Mouse (Mus musculus): ENCODE measurements around the gene Olfr1471. TPM values are rescaled to one million over a fixed set of nuclear protein-coding genes. Genes with fewer than 3 reads are reported as not detected.
"Not testable (repeated sequence)": the region's sequence is repeated elsewhere in the genome, so short reads cannot be mapped to it uniquely, and the experiment has no call there.

Olfr1471 gene
- polyA plus RNA-seq (2014; fragmentation: Nextera tagmentation; extraction: Ambion mirVana) = not detected in 2 replicates

DNA sequence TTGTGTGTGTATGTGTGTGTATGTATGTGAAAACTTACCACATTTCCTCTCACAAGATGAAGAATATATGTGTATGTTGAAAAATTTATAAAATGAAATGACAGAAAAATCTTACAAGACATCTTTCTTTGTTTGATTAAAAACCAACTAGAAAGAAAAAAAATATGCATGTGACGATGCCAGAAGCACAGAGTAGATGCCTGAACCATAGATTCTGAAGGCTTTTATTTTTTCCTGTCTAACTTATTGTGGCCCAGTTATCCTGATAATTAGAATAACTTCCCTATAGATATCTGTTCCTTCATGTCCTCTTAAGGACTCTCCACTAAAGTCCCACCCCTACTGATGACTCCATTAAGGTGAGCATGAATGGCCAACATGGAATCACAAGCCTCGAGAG, at the start of gene Olfr1471:
Olfr1471 (plus strand) TSS at position 301 of the 400 bp plus-strand sequence.
- H3K36me3 ChIP-seq (ENCODE audit: control insufficient read depth, insufficient read depth, low read length); H3K4me1 ChIP-seq (ENCODE audit: control insufficient read depth, insufficient read depth, low read length); ATAC-seq (ENCODE audit: low FRiP score, low TSS enrichment); H3K4me3 ChIP-seq (ENCODE audit: low read length); H3K9ac ChIP-seq (ENCODE audit: low read depth, low read length); H3K27me3 ChIP-seq (ENCODE audit: control insufficient read depth, insufficient read depth, low read length); H3K27ac ChIP-seq (ENCODE audit: low read depth, low read length); H3K9me3 ChIP-seq (ENCODE audit: control insufficient read depth, low read length); H3K4me2 ChIP-seq (replicated peaks; ENCODE audit: low read depth, low read length): not testable (repeated sequence)
- WGBS = 69% methylated on average over 2 of the region's 2 CpGs

DNA sequence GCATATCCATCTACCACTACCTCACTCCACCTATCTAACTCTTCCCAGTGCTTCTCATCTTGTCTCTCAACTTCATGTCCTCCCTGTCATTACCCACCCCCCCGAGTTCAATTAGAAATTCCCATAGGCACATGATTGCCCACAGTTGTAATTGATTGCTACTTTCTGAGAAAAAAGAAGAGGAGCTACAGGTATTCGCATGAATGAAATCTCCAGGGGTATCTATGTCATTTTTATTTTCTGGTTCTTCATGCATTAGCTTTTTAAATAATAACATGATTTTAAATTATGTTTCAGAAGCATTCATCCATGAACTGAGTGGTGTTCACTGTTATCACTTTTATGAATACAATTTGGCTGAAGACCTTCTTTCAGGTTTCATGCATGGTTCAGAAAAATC, 35.7 kb upstream of the Olfr1471 start, which contains the start of gene Olfr1469:
Olfr1469 (plus strand) TSS at position 301 of the 400 bp plus-strand sequence.
- H3K27ac ChIP-seq (ENCODE audit: low read depth, low read length) = no peak within 1 kb of the TSS
- H3K4me2 ChIP-seq (replicated peaks; ENCODE audit: low read depth, low read length) = no peak within 1 kb of the TSS
- ATAC-seq (ENCODE audit: low FRiP score, low TSS enrichment) = no peak
- 84% methylated on average over 2 of the region's 2 CpGs for WGBS
- no peaks in the 10 kb centered on the region for H3K9me3 ChIP-seq (ENCODE audit: control insufficient read depth, low read length)
- H3K27me3 ChIP-seq (ENCODE audit: control insufficient read depth, insufficient read depth, low read length) = no peaks in the 10 kb centered on the region
- no peaks in the 10 kb centered on the region for H3K4me1 ChIP-seq (ENCODE audit: control insufficient read depth, insufficient read depth, low read length)
- H3K9ac ChIP-seq (ENCODE audit: low read depth, low read length) = no peak within 1 kb of the TSS
- H3K36me3 ChIP-seq (ENCODE audit: control insufficient read depth, insufficient read depth, low read length) = no peaks in the 10 kb centered on the region
- no peak within 1 kb of the TSS for H3K4me3 ChIP-seq (ENCODE audit: low read length)

- H3K4me2 ChIP-seq (replicated peaks; ENCODE audit: low read depth, low read length) = no peak within 1 kb of the TSS
- ATAC-seq (ENCODE audit: low FRiP score, low TSS enrichment) = no peak
- no peak within 1 kb of the TSS for H3K4me3 ChIP-seq (ENCODE audit: low read length)
- H3K27ac ChIP-seq (ENCODE audit: low read depth, low read length) = no peak within 1 kb of the TSS
- no peaks in the 10 kb centered on the region for H3K27me3 ChIP-seq (ENCODE audit: control insufficient read depth, insufficient read depth, low read length)
- no peaks in the 10 kb centered on the region for H3K36me3 ChIP-seq (ENCODE audit: control insufficient read depth, insufficient read depth, low read length)
- H3K4me1 ChIP-seq (ENCODE audit: control insufficient read depth, insufficient read depth, low read length) = no peaks in the 10 kb centered on the region
- H3K9me3 ChIP-seq (ENCODE audit: control insufficient read depth, low read length) = no peaks in the 10 kb centered on the region
- no peak within 1 kb of the TSS for H3K9ac ChIP-seq (ENCODE audit: low read depth, low read length)
- WGBS = 71% methylated on average over 1 of the region's 1 CpGs
Measured at GRCm38 (mm10) chr19:13455986-13456385, 12.8 kb downstream of the Olfr1471 start, which contains the start of gene Olfr1472. Gene Olfr1472 (minus strand): TSS chr19:13456086.

DNA sequence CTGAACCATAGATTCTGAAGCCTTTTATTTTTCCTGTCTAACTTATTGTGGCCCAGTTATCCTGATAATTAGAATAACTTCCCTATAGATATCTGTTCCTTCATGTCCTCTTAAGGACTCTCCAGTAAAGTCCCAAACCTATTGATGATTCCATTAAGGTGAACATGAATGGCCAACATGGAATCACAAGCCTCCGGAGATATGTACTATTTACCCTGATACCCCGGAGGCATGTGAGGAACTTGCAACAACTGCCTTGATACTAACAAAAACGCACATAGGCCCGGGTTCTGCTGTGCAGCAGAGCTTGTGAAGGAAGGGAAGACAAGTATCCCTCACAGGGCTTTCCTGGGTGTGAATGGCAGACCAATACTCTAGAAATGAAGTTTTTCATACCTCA, 26.1 kb downstream of the Olfr1471 start, which contains the start of gene Olfr1474:
Olfr1474 (plus strand) TSS at position 301 of the 400 bp plus-strand sequence.
- ATAC-seq (ENCODE audit: low FRiP score, low TSS enrichment) = not testable (repeated sequence)

DNA sequence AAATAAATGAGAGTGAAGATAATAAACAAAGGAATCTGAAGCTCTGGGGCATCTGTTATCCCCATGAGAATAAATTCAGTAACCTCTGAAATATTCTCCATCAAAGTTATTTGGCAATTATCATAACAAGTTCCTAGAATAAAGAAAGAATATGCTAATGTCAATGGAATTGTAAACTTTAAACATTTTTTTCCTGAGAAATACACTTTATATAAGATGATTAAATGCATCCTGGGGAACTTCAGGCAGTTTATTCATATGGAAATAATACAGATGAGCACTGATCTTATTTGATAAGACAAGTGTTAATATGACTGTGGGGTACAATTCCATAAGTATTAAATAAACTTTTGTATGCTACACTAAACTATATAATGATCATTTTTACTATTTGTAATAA, 36.9 kb downstream of the Olfr1471 start, which contains the start of gene Olfr1475:
Olfr1475 (minus strand) TSS at position 101 of the 400 bp plus-strand sequence.
- no peak for ATAC-seq (ENCODE audit: low FRiP score, low TSS enrichment)
- H3K27ac ChIP-seq (ENCODE audit: low read depth, low read length) = no peak within 1 kb of the TSS

More for the DNA sequence above, 26.1 kb downstream of the Olfr1471 start, which contains the start of gene Olfr1474:
- H3K4me2 ChIP-seq (replicated peaks; ENCODE audit: low read depth, low read length); H3K36me3 ChIP-seq (ENCODE audit: control insufficient read depth, insufficient read depth, low read length); H3K9me3 ChIP-seq (ENCODE audit: control insufficient read depth, low read length); H3K27ac ChIP-seq (ENCODE audit: low read depth, low read length); H3K27me3 ChIP-seq (ENCODE audit: control insufficient read depth, insufficient read depth, low read length); H3K4me3 ChIP-seq (ENCODE audit: low read length); H3K9ac ChIP-seq (ENCODE audit: low read depth, low read length); H3K4me1 ChIP-seq (ENCODE audit: control insufficient read depth, insufficient read depth, low read length): not testable (repeated sequence)
- WGBS = 83% methylated on average over 4 of the region's 4 CpGs

GRCm38 (mm10) chr19:13500246-13500645, 57.0 kb downstream of the Olfr1471 start, which contains the start of gene Olfr1477:
Gene Olfr1477 (plus strand): TSS chr19:13500546.
- H3K27me3 ChIP-seq (ENCODE audit: control insufficient read depth, insufficient read depth, low read length) = no peaks in the 10 kb centered on the region
- whole genome bisulfite sequencing = 76% methylated on average over 3 of the region's 3 CpGs
- no peaks in the 10 kb centered on the region for H3K36me3 ChIP-seq (ENCODE audit: control insufficient read depth, insufficient read depth, low read length)

More for the DNA sequence above, 36.9 kb downstream of the Olfr1471 start, which contains the start of gene Olfr1475:
- Histone ChIP-seq H3K36me3 (ENCODE audit: control insufficient read depth, insufficient read depth, low read length) (no peaks in the 10 kb centered on the region), H3K4me3 (ENCODE audit: low read length) (no peak within 1 kb of the TSS), H3K4me2 (replicated peaks; ENCODE audit: low read depth, low read length) (no peak within 1 kb of the TSS), H3K4me1 (ENCODE audit: control insufficient read depth, insufficient read depth, low read length) (no peaks in the 10 kb centered on the region), H3K9ac (ENCODE audit: low read depth, low read length) (no peak within 1 kb of the TSS), H3K27me3 (ENCODE audit: control insufficient read depth, insufficient read depth, low read length) (no peaks in the 10 kb centered on the region), H3K9me3 (ENCODE audit: control insufficient read depth, low read length) (no peaks in the 10 kb centered on the region)

More at GRCm38 (mm10) chr19:13500246-13500645, 57.0 kb downstream of the Olfr1471 start, which contains the start of gene Olfr1477:
- ATAC-seq (ENCODE audit: low FRiP score, low TSS enrichment) = no peak
- no peak within 1 kb of the TSS for H3K9ac ChIP-seq (ENCODE audit: low read depth, low read length)
- no peak within 1 kb of the TSS for H3K4me3 ChIP-seq (ENCODE audit: low read length)
- H3K9me3 ChIP-seq (ENCODE audit: control insufficient read depth, low read length) = peaks cover 7% of the 10 kb centered on the region; the same call in 1 of the 2 replicates
- no peak within 1 kb of the TSS for H3K4me2 ChIP-seq (replicated peaks; ENCODE audit: low read depth, low read length)
- no peak within 1 kb of the TSS for H3K27ac ChIP-seq (ENCODE audit: low read depth, low read length)
- no peaks in the 10 kb centered on the region for H3K4me1 ChIP-seq (ENCODE audit: control insufficient read depth, insufficient read depth, low read length)

Other genes starting within 250 kb of the Olfr1471 start
- not detected in 2 replicates for gene Olfr1463, start 212.1 kb upstream of the Olfr1471 start, polyA plus RNA-seq (2014; fragmentation: Nextera tagmentation; extraction: Ambion mirVana)
- not detected in 2 replicates for gene Olfr1465, start 127.9 kb upstream of the Olfr1471 start, polyA plus RNA-seq (2014; fragmentation: Nextera tagmentation; extraction: Ambion mirVana)
- gene Olfr1466, start 104.5 kb upstream of the Olfr1471 start, polyA plus RNA-seq (2014; fragmentation: Nextera tagmentation; extraction: Ambion mirVana) = not detected in 2 replicates
- not detected in 2 replicates for gene Olfr1467, start 81.2 kb upstream of the Olfr1471 start, polyA plus RNA-seq (2014; fragmentation: Nextera tagmentation; extraction: Ambion mirVana)
- not detected in 2 replicates for gene Olfr1469, start 35.6 kb upstream of the Olfr1471 start, polyA plus RNA-seq (2014; fragmentation: Nextera tagmentation; extraction: Ambion mirVana)
- gene Olfr1472, start 12.7 kb downstream of the Olfr1471 start, polyA plus RNA-seq (2014; fragmentation: Nextera tagmentation; extraction: Ambion mirVana) = not detected in 2 replicates
- not detected in 2 replicates for gene Olfr1474, start 26.2 kb downstream of the Olfr1471 start, polyA plus RNA-seq (2014; fragmentation: Nextera tagmentation; extraction: Ambion mirVana)
- gene Olfr1475, start 36.8 kb downstream of the Olfr1471 start, polyA plus RNA-seq (2014; fragmentation: Nextera tagmentation; extraction: Ambion mirVana) = not detected in 2 replicates
- gene Olfr1477, start 57.1 kb downstream of the Olfr1471 start, polyA plus RNA-seq (2014; fragmentation: Nextera tagmentation; extraction: Ambion mirVana) = not detected in 2 replicates
- not detected in 2 replicates for gene Olfr1480, start 84.5 kb downstream of the Olfr1471 start, polyA plus RNA-seq (2014; fragmentation: Nextera tagmentation; extraction: Ambion mirVana)
- not detected in 2 replicates for gene Olfr1484, start 140.1 kb downstream of the Olfr1471 start, polyA plus RNA-seq (2014; fragmentation: Nextera tagmentation; extraction: Ambion mirVana)
- not detected in 2 replicates for gene Olfr1487, start 174.0 kb downstream of the Olfr1471 start, polyA plus RNA-seq (2014; fragmentation: Nextera tagmentation; extraction: Ambion mirVana)
- not detected in 2 replicates for gene Olfr1489, start 188.2 kb downstream of the Olfr1471 start, polyA plus RNA-seq (2014; fragmentation: Nextera tagmentation; extraction: Ambion mirVana)
- not detected in 2 replicates for gene Olfr1490, start 207.7 kb downstream of the Olfr1471 start, polyA plus RNA-seq (2014; fragmentation: Nextera tagmentation; extraction: Ambion mirVana)